Mouse (Mus musculus): ENCODE measurements around the gene Ncapd2.
A peak's percentile ranks its signal among the peaks of the same experiment; 100 is the strongest.

Ncapd2 gene

GRCm38 (mm10) chr6:125213715-125214114, 22.2 kb upstream of the Ncapd2 start:
- DNase-seq = no peak

GRCm38 (mm10) chr6:125213129-125213528, 21.6 kb upstream of the Ncapd2 start:
- DNase-seq = no peak

GRCm38 (mm10) chr6:125212621-125213020, 21.1 kb upstream of the Ncapd2 start:
- no peak for DNase-seq

- no peak for DNase-seq
These were observed 18.9 kb upstream of the Ncapd2 start for GRCm38 (mm10) chr6:125210436-125210835.

GRCm38 (mm10) chr6:125197166-125197565, 5.7 kb upstream of the Ncapd2 start:
- no peak for DNase-seq

GRCm38 (mm10) chr6:125196301-125196700, 4.8 kb upstream of the Ncapd2 start:
- DNase-seq = no peak

- no peak for DNase-seq
These were observed 4.1 kb upstream of the Ncapd2 start for GRCm38 (mm10) chr6:125195541-125196075.

GRCm38 (mm10) chr6:125193390-125193789, 1.9 kb upstream of the Ncapd2 start:
- DNase-seq = no peak

GRCm38 (mm10) chr6:125192841-125193240, 1.3 kb upstream of the Ncapd2 start:
- DNase-seq = no peak

- DNase-seq = peak; percentile 90
These were observed 664 bp upstream of the Ncapd2 start for GRCm38 (mm10) chr6:125192016-125192714.

- DNase-seq = no peak
These were observed 685 bp downstream of the Ncapd2 start for GRCm38 (mm10) chr6:125190816-125191215.

GRCm38 (mm10) chr6:125186203-125186602, 5.3 kb downstream of the Ncapd2 start:
- no peak for DNase-seq

- no peak for DNase-seq
These were observed 9.4 kb downstream of the Ncapd2 start for GRCm38 (mm10) chr6:125182133-125182532.

- DNase-seq = no peak
These were observed 11.9 kb downstream of the Ncapd2 start for GRCm38 (mm10) chr6:125179601-125180000.

- DNase-seq = no peak
These were observed 16.0 kb downstream of the Ncapd2 start for GRCm38 (mm10) chr6:125175469-125175868.

- DNase-seq = no peak
These were observed 18.2 kb downstream of the Ncapd2 start for GRCm38 (mm10) chr6:125173256-125173655.

- no peak for DNase-seq
These were observed 19.0 kb downstream of the Ncapd2 start for GRCm38 (mm10) chr6:125172474-125172873.

- no peak for DNase-seq
These were observed 21.3 kb downstream of the Ncapd2 start for GRCm38 (mm10) chr6:125170194-125170593.

- no peak for DNase-seq
These were observed 23.4 kb downstream of the Ncapd2 start for GRCm38 (mm10) chr6:125168086-125168485.

- DNase-seq = no peak
These were observed 24.4 kb downstream of the Ncapd2 start for GRCm38 (mm10) chr6:125166861-125167650.

- no peak for DNase-seq
These were observed 25.3 kb downstream of the Ncapd2 start, which contains the start of gene Gapdh for GRCm38 (mm10) chr6:125166051-125166751. TSS of gene Gapdh (minus strand) at chr6:125166467.

GRCm38 (mm10) chr6:125165328-125165891, 26.1 kb downstream of the Ncapd2 start:
- DNase-seq = peak; percentile 94

Measured in right cerebral cortex, postnatal 25 days (tissue).